Mouse (Mus musculus) kidney, postnatal 25 days (tissue): ENCODE results near the gene Dmc1.

ENCODE experiments used
- DNase-seq, 2 experiments: peaks; one replicate each; pipeline ENCODE4 v3.0.0; 2021; ENCODE audit warnings: mixed read lengths in 2 of 2

The Dmc1 gene

DNA sequence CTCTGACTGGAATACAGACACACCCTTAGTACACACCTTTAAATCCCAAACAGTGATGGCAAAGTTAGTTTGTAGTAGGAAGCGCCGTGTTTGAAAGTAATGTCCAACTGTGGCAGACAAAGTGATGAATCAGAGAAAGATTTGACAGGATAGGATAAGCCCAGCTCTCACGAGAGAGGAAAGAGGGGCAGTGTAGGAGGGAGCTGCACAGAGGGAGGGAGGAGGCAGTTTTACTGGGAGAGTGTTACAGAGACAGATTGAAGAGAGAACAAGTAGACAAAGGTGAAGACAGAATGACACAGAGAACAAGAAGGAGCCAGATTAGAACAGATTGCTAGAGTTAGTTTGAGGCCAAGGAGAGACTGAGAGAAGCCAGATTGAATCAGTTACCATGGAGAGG lies 45.3 kb downstream of the Dmc1 start:
- DNase-seq, result no peak

DNA sequence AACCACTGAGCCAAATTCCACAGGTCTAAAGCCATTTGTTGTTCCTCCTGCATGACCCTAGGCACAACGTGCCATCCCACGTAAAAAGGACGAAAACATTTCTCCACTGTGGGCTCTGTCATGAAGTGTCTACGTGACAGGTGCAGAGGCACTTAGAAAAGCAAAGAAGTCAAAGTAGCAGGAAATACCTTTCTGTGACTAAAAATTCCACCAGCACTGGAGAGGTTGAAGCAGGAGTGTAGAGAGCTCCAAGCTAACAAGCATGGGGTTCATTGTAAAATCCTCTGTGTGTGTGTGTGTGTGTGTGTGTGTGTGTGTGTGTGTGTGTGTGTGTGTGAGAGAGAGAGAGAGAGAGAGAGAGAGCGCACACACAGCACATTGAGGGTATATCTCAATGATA lies 52.3 kb downstream of the Dmc1 start:
- no peak for DNase-seq

- no peak for DNase-seq
Measured at GRCm38 (mm10) chr15:79548226-79548625, 56.7 kb downstream of the Dmc1 start.

DNA sequence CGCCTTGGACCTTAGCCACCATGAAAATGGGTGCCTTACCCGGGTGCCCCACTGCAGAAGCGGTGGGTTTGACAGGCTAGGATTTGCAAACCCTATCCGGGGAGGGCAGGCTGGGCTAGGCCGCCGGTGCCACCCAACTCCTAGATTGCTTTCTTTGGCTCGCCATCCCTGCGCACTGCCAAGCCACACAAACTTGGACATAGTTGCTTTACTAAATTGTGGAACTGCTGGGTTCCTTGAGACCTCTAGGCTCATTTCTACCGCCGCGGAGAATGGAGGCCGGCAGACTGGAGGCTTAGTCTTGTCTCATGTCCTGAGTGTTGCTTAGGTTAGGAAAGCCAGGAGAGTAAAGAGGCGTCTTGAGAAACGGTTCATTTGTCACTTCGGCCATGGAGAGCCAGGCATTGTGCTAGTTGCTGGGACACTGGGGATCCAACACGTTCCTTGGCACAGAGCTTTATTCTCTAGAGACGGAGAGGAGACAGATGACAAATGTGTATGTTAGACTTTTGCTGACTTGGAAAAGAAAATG lies 57.6 kb downstream of the Dmc1 start:
- DNase-seq, result no peak

- DNase-seq, result peak; percentile 97
Measured at GRCm38 (mm10) chr15:79546410-79547288, 58.3 kb downstream of the Dmc1 start, which contains the start of gene Ddx17. TSS of gene Ddx17 (minus strand) at chr15:79546741.

DNA sequence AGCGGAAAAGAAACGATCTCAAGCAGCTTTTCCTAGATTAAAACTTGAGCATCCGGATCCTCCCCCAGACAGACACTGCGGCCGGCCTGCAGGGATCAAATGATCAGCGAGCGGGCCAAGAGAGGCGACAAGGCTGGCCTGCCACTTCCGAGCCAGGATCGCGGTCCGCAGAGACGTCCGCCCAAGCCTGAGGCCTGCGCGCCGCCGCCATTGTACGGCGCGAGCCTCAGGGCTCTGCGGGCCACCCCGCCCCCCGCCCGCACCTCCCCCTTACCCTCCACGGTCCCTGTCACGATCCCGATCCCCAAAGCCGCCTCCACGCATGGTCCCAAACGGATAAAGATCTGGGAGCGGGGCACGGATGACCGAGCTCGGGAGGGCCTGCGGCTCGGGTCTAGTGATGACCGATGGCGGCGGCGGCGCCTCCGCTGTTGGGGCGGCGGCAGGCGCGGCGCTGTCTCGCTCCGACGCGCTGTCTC lies 58.9 kb downstream of the Dmc1 start:
- peak; percentile 77 to 90 for DNase-seq

DNA sequence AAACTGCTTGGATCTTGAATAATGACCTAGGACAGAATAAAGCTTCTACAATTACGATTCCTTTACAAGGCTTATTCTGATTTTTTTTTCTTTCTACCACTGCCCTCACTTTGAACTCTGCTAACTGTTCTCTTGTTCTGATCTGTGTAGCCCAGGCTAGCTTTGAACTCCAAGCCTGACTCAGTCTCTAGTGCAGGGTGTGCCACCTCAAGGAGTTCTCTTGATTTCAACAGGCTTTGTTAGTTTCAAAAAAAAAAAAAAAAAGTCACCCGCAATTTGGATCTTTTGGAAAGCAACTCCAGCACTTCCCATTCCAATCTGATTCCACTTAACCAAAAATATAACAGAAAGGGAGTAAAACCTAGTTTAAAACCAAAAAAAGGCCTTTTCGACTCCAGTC lies 59.4 kb downstream of the Dmc1 start:
- no peak for DNase-seq

DNA sequence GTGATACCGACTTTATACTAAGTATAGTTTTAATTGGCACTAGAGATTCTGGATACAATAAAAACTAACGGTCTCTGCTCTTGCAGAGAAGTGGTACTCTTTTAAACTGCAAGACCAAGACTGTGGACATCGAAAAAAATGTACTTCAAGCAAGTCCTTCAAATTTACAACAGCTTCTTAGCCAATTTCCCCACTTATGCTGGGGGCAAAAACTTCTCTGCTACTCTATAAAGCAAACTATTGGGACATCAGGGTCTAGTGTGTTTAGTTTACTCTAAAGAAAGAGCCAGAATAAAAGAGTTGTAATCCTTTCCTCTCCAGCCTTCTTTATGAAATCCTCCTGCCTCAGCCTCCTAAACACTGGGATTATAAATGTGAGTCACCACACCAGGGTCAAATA lies 60.9 kb downstream of the Dmc1 start:
- no peak for DNase-seq

DNA sequence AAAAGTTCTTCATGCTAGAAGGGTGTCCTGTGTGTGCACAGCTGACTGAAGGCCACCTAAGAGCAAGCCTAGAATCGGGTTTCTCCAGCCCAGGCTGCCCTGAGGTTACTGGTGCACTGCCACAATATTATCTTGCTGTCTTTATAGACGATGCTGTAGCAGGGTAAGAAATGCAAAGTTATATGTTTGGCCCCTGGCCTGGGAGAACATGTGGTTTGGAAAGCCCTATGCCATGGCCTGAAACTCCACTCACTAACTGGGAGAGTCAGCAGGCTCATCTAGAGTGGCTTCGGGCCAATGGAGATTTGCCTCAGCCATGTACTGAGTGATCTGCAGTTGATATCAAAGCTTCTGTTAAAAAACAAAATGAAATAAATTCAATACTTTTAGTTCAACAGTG lies 71.1 kb downstream of the Dmc1 start:
- no peak for DNase-seq

GRCm38 (mm10) chr15:79529935-79530334 lies 75.0 kb downstream of the Dmc1 start:
- no peak for DNase-seq

- DNase-seq, result no peak
Measured at GRCm38 (mm10) chr15:79527991-79528639, 76.8 kb downstream of the Dmc1 start.

DNA sequence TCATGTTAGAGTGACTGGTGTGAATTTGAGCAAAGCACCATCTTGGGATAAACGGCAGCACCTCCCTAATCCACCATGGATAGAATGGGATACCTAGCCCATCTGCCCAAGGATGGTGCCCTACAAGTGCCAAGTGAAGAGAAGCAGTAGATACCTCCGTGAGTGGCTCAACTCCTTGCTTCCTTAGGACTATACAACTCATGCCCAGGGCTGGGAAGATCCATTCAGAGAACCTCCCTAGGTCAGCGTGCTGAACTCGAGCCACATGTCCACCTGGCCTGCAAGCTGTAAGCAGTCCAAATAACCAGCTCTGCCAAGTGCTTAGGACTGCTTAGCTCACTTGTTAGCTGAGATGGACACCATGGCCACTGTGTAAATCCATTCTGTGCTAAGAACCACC lies 77.7 kb downstream of the Dmc1 start:
- DNase-seq, result no peak

GRCm38 (mm10) chr15:79525979-79526768 lies 78.7 kb downstream of the Dmc1 start:
- DNase-seq, result peak in 1 of 2 experiments; percentile 23

GRCm38 (mm10) chr15:79525564-79525963 lies 79.3 kb downstream of the Dmc1 start:
- no peak for DNase-seq

DNA sequence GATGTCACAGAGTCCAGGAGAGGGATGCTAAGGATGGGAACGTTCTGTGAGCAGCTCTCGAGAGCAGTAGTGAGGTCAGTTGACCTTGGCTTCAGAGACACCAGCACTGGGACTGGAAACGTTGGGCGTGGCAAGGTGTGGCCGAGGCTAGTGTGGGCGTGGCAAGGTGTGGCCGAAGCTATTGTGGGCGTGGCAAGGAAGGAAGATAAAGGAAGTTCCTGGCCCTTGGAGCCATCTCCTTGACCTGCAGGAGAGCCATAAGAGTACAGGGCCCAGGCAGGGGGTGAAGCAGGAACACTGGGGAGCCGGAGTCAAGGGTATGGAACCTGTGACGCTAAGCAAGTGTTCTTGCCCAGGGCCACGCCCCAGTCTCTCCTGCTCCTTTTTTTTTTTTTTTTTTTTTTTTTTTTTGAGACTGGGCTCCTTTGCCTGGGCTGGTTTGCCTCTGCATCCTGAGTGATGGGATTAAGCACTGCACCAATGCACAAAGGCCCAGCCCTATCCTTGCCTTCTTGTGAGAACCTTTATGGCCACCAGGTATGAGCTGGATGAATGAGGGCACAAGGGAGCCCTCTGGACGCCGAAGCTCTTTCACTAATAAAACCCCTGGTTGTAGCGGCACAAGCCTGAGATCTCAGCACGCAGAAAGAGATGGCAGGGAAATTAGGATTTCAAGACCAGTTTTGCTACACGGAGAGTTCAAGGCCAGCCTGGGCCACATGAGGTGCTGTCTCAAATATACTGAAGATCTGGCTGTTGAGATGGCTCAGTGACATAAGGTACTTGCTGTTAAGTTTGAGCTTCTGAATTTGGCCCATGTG lies 85.3 kb downstream of the Dmc1 start:
- peak in 1 of 2 experiments; percentile 17 for DNase-seq

DNA sequence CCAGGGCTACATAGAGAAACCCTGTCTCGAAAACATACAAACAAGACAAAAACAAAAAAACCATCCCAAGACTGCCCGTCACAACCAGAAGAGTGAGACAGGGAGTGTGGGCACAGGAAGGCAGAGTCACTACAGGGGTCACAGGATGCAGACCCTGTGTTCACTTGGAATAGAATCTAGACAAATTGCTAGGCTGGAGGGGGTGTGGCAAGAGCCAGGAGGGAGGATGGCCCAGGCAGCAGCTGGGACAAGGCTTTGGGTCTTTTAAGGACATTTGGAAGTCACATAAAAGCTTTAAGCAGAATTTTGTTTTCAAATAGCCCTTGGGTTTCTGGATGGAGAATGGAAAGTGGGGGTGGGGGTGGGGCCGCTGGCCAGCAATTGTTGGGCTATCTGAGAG lies 86.3 kb downstream of the Dmc1 start:
- DNase-seq, result peak in 1 of 2 experiments; percentile 34

DNA sequence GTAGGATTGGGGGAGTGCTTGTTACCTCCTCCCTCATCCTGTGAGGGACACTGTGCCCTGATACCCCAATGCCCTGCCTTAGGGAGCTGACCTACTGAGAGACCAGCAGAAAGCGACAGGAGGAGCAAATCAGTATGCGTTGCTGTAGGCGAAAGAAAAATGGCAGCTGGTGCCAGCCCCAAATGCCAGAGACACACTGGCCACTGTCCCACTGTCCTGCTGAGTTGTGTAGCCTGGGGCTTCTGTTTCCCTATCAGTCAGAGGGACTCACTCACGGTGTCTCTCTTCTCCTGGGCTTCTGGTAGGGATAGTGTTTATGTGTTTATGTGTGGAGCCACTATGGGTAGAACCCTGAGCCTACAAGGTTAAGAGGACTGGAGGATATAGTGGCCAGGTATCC lies 87.2 kb downstream of the Dmc1 start:
- no peak for DNase-seq

GRCm38 (mm10) chr15:79516171-79517096 lies 88.5 kb downstream of the Dmc1 start, which contains the start of gene Kdelr3:
TSS of gene Kdelr3 (plus strand) at chr15:79516411.
- peak; percentile 64 to 83 for DNase-seq

- DNase-seq, result peak; percentile 52 to 70
Measured at GRCm38 (mm10) chr15:79513940-79514339, 91.0 kb downstream of the Dmc1 start.

- peak; percentile 85 to 93 for DNase-seq
Measured at GRCm38 (mm10) chr15:79511553-79512320, 93.2 kb downstream of the Dmc1 start.
